In the genomic region with DNA sequence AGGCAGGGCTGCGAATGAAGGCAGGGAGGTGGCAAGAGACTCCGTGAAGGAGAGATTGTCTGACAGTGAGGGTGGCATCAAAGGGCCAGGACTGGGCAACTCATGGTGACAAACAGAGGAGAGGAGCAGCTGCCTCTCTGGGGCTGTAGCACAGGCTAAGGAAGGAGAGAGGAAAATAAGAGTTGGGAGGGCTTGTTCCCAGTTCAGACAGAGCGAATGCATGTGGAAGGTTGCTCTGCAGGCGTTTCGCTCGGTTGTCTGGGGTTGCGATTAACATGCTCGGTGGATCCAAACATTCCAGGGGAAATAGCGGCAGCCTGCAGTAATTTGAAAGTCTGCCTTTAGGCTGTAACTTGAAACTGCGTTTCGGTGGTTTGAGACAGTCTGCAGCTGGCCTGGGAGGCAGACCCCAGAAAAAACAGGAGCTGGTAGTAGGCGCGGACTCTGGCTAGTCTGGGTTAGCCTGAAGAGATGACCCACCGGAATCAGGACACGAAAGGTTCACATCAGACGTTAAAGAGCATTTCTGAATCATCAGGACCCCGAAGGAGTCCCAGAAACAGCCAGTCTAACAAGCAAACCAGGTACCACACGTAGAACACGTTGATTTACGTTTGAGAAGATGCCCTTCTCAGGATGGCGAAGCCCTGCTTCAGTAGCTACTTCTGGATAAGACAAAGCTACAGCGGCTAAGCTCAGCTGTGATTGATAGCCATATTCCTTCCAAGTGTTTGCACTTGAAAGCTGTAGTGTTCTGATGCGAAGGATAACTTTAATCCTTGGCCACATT, we compare ENCODE assay signal across 8 mouse cellular contexts. TPM values are rescaled to one million over a fixed set of nuclear protein-coding genes. Genes with fewer than 3 reads are reported as not detected.
DNase-seq lines count a peak whose midpoint lies in the region; ATAC-seq and TF ChIP-seq lines count a peak whose summit lies in the region.

No protein-coding gene starts in this region.

- no peak for DNase-seq in heart, adult 18-20 months
- no peak for DNase-seq in Patski (ENCODE audit: low read depth, low spot score)
- peak; percentile 52 for DNase-seq in forebrain, embryonic 10.5 days (ENCODE audit: extremely low spot score, low spot score)
- peak; percentile 74 for DNase-seq in limb, embryonic 10.5 days (ENCODE audit: low spot score)
- DNase-seq in frontal cortex, postnatal 25 days (ENCODE audit: low spot score in 2 of 2) = no peak
- no peak for DNase-seq in spleen, adult 18-20 months

- no peaks in the 10 kb centered on the region for H3K36me3 ChIP-seq in heart, embryonic 11.5 days (ENCODE audit: control insufficient read depth, insufficient read depth, low read length)
- no peaks in the 10 kb centered on the region for H3K36me3 ChIP-seq in forebrain, embryonic 10.5 days (replicated peaks)
- no peaks in the 10 kb centered on the region for H3K36me3 ChIP-seq in limb, embryonic 10.5 days
- no peaks in the 10 kb centered on the region for H3K36me3 ChIP-seq in neural tube, embryonic 13.5 days

- CTCF ChIA-PET in Patski (lab: Charles Lee) = interaction anchor here (0.5 to 1.0 kb wide), 2 partner anchors 14 to 56 kb away, joined by 3 read pairs; no protein-coding TSS in a partner anchor

- H3K4me2 ChIP-seq in heart, embryonic 11.5 days = peak overlapping the region; percentile 75
- peak overlapping the region; percentile 63 for H3K4me2 ChIP-seq in neural tube, embryonic 13.5 days

- H3K9ac ChIP-seq in heart, embryonic 11.5 days (ENCODE audit: low read depth, low read length) = peak overlapping the region; percentile 61
- H3K9ac ChIP-seq in neural tube, embryonic 13.5 days = peak overlapping the region; percentile 68

- ATAC-seq in heart, embryonic 11.5 days (replicated peaks; ENCODE audit: insufficient number of reproducible peaks, low FRiP score, low TSS enrichment) = 0 out of 2 replicates have a peak, but pooled peaks have one; percentile 35
- peak; percentile 47 for ATAC-seq in Patski
- ATAC-seq in neural tube, embryonic 13.5 days (ENCODE audit: low read depth) = peak; percentile 80

- no peaks in the 10 kb centered on the region for H3K9me3 ChIP-seq in heart, embryonic 11.5 days (replicated peaks; ENCODE audit: control insufficient read depth, low read length)
- H3K9me3 ChIP-seq in forebrain, embryonic 10.5 days = no peaks in the 10 kb centered on the region
- H3K9me3 ChIP-seq in limb, embryonic 10.5 days (replicated peaks) = no peaks in the 10 kb centered on the region
- H3K9me3 ChIP-seq in neural tube, embryonic 13.5 days = no peaks in the 10 kb centered on the region

- peaks cover 4% of the 10 kb centered on the region; the same call in 1 of the 2 replicates for H3K4me1 ChIP-seq in heart, embryonic 11.5 days (ENCODE audit: control insufficient read depth, insufficient read depth, low read length)
- peaks cover 17% of the 10 kb centered on the region for H3K4me1 ChIP-seq in forebrain, embryonic 10.5 days
- peaks cover 24% of the 10 kb centered on the region for H3K4me1 ChIP-seq in limb, embryonic 10.5 days
- peaks cover 8% of the 10 kb centered on the region; the same call in 1 of the 2 replicates for H3K4me1 ChIP-seq in neural tube, embryonic 13.5 days (replicated peaks)

- WGBS in heart, embryonic 11.5 days (ENCODE audit: insufficient replicate concordance) = 10% methylated on average over 23 of the region's 23 CpGs
- 21% methylated on average over 23 of the region's 23 CpGs for WGBS in forebrain, embryonic 10.5 days
- WGBS in limb, embryonic 10.5 days = 10% methylated on average over 23 of the region's 23 CpGs
- 11% methylated on average over 23 of the region's 23 CpGs for WGBS in neural tube, embryonic 13.5 days

- no peaks in the 10 kb centered on the region for H3K27me3 ChIP-seq in heart, embryonic 11.5 days (ENCODE audit: control insufficient read depth, insufficient read depth, low read length)
- H3K27me3 ChIP-seq in Patski = no peaks in the 10 kb centered on the region
- H3K27me3 ChIP-seq in forebrain, embryonic 10.5 days (ENCODE audit: poor library complexity, severe bottlenecking) = no peaks in the 10 kb centered on the region
- no peaks in the 10 kb centered on the region for H3K27me3 ChIP-seq in limb, embryonic 10.5 days (ENCODE audit: low read depth, poor library complexity, severe bottlenecking)
- no peaks in the 10 kb centered on the region for H3K27me3 ChIP-seq in neural tube, embryonic 13.5 days

- H3K27ac ChIP-seq in heart, embryonic 11.5 days (ENCODE audit: low read depth, low read length) = peak overlapping the region; percentile 10; the same call in 1 of the 2 replicates
- peak overlapping the region; percentile 84 for H3K27ac ChIP-seq in forebrain, embryonic 10.5 days
- peak overlapping the region; percentile 87 for H3K27ac ChIP-seq in limb, embryonic 10.5 days
- peak overlapping the region; percentile 46; the same call in 1 of the 2 replicates for H3K27ac ChIP-seq in neural tube, embryonic 13.5 days (replicated peaks)

- POLR2A ChIA-PET in Patski (lab: Charles Lee) = no interaction called here

- TF ChIP-seq CTCF in Patski (IDR thresholded peaks at IDR 0.05) = no peak

- in situ Hi-C loops in Patski (cut with MboI; ENCODE audit: low pct_unique_long_range_greater_than_20kb) = no loop called here

- peak overlapping the region; percentile 38 for H3K4me3 ChIP-seq in heart, embryonic 11.5 days (ENCODE audit: low read depth, low read length)
- peak overlapping the region; percentile 46 for H3K4me3 ChIP-seq in forebrain, embryonic 10.5 days
- peak overlapping the region; percentile 43 for H3K4me3 ChIP-seq in limb, embryonic 10.5 days
- H3K4me3 ChIP-seq in neural tube, embryonic 13.5 days = peak overlapping the region; percentile 36

RNA-seq across cellular contexts. Expression of a gene that starts 54.7 kb away (rescaled TPM):
- polyA plus RNA-seq in heart, embryonic 11.5 days (2014; fragmentation: Nextera tagmentation; extraction: Ambion mirVana) = 252 and 291 TPM in 2 replicates
- total RNA-seq in heart, adult 18-20 months (2021) = 100 to 1,000 TPM; 408 to 455 TPM
- 19.0 TPM for polyA plus RNA-seq in Patski (2021)
- polyA plus RNA-seq in forebrain, embryonic 10.5 days (2016; fragmentation: Nextera tagmentation; extraction: Ambion mirVana) = 187 and 200 TPM in 2 replicates
- polyA plus RNA-seq in limb, embryonic 10.5 days (2016; fragmentation: Nextera tagmentation; extraction: Ambion mirVana) = 203 and 246 TPM in 2 replicates
- polyA plus RNA-seq in neural tube, embryonic 13.5 days (2015; fragmentation: Nextera tagmentation; extraction: Ambion mirVana) = 104 and 109 TPM in 2 replicates

Comparison
In these comparisons a context has a peak if more than half of its experiments do, and no peak if none do; other contexts are left out.
1. H3K27ac ChIP-seq: peak in every context shown above with its lines; median percentile 87 in limb, embryonic 10.5 days; 84 in forebrain, embryonic 10.5 days; 46 in neural tube, embryonic 13.5 days; 10 in heart, embryonic 11.5 days.
2. DNase-seq: peak in forebrain, embryonic 10.5 days (single experiment) and limb, embryonic 10.5 days (single experiment); none in heart, adult 18-20 months (0 of 2), Patski (single experiment), frontal cortex, postnatal 25 days (0 of 2) and spleen, adult 18-20 months (0 of 2).
3. Peak in every context shown above with its lines, with median percentiles within 50 percentile points of each other: ATAC-seq and H3K4me3 ChIP-seq.